Mouse (Mus musculus) liver, embryonic 15.5 days (tissue): ENCODE measurements around the gene Zbtb44. TPM values are rescaled to one million over a fixed set of nuclear protein-coding genes. Genes with fewer than 3 reads are reported as not detected.
"Not testable (repeated sequence)": the region's sequence is repeated elsewhere in the genome, so short reads cannot be mapped to it uniquely, and the experiment has no call there.

Experiments
- ATAC-seq: fragments of 200-750 bp; cut with Nextera tagmentation; 2 replicates; pipeline ENCODE4 v1.8.0; 2017; ENCODE audit warnings: moderate number of reproducible peaks, mild to moderate bottlenecking, moderate library complexity; ENCODE audit not compliant: insufficient read depth
- H3K27ac ChIP-seq: fragments of 300-500 bp; sonication (generic); replicated peaks from 2 replicates; pipeline ENCODE4 v1.5.1; 2015; ENCODE audit warnings: mild to moderate bottlenecking, inconsistent platforms
- H3K27me3 ChIP-seq: fragments of 300-500 bp; sonication (generic); 2 replicates; pipeline ENCODE4 v1.6.1; 2015; ENCODE audit warnings: mild to moderate bottlenecking, inconsistent platforms
- H3K36me3 ChIP-seq: fragments of 300-500 bp; sonication (generic); replicated peaks from 2 replicates; pipeline ENCODE4 v1.6.1; 2015; ENCODE audit warnings: moderate library complexity, mild to moderate bottlenecking, inconsistent platforms
- H3K4me1 ChIP-seq: fragments of 300-500 bp; sonication (generic); replicated peaks from 2 replicates; pipeline ENCODE4 v1.6.1; 2015; ENCODE audit warnings: inconsistent platforms
- H3K4me2 ChIP-seq: fragments of 300-500 bp; sonication (generic); 2 replicates; pipeline ENCODE4 v1.6.1; 2015; ENCODE audit warnings: moderate library complexity, mild to moderate bottlenecking, inconsistent platforms
- H3K4me3 ChIP-seq: fragments of 300-500 bp; sonication (generic); replicated peaks from 2 replicates; pipeline ENCODE4 v1.5.1; 2015; ENCODE audit warnings: mild to moderate bottlenecking, inconsistent platforms
- H3K9ac ChIP-seq: fragments of 300-500 bp; sonication (generic); 2 replicates; pipeline ENCODE4 v1.6.1; 2015; ENCODE audit warnings: moderate library complexity, mild to moderate bottlenecking, inconsistent platforms
- H3K9me3 ChIP-seq: fragments of 300-500 bp; sonication (generic); replicated peaks from 2 replicates; pipeline ENCODE4 v1.6.1; 2016; ENCODE audit warnings: inconsistent platforms
- WGBS: fragments of 180-500 bp; shearing (Covaris S2); methylation state at CpG from one replicate; pipeline ENCODE4 v1.1.7; 2015; ENCODE audit warnings: mixed read lengths; ENCODE audit not compliant: insufficient replicate concordance; 5-methylcytosine and 5-hydroxymethylcytosine counted together
- polyA plus RNA-seq: library from polyadenylated mRNA; unstranded; fragments of >200 nt; fragmentation: Nextera tagmentation; extraction: Ambion mirVana; gene quantifications from 2 replicates; pipeline ENCODE4 v1.2.1, GENCODE M21; 2015

Gene Zbtb44
- polyA plus RNA-seq, 1 experiment from 2014 or later, result 7.2 TPM

GRCm38 (mm10) chr9:31013415-31013814, 17.0 kb upstream of the Zbtb44 start:
- ATAC-seq, result no peak; the same call in 1 of the 2 replicates
- no peak overlapping the region for H3K4me3 ChIP-seq
- no peaks in the 10 kb centered on the region for H3K4me1 ChIP-seq
- no peak overlapping the region for H3K9ac ChIP-seq
- no peak overlapping the region for H3K27ac ChIP-seq
- no peaks in the 10 kb centered on the region for H3K27me3 ChIP-seq
- no peaks in the 10 kb centered on the region for H3K9me3 ChIP-seq
- no peak overlapping the region for H3K4me2 ChIP-seq
- no peaks in the 10 kb centered on the region for H3K36me3 ChIP-seq
- 47% methylated on average over 4 of the region's 4 CpGs for WGBS

GRCm38 (mm10) chr9:31017616-31018015, 12.8 kb upstream of the Zbtb44 start:
- Histone ChIP-seq H3K27me3 (no peaks in the 10 kb centered on the region), H3K4me1 (no peaks in the 10 kb centered on the region), H3K9me3 (no peaks in the 10 kb centered on the region), H3K36me3 (no peaks in the 10 kb centered on the region), H3K4me3 (no peak overlapping the region), H3K27ac (no peak overlapping the region), H3K4me2 (no peak overlapping the region), H3K9ac (no peak overlapping the region)
- WGBS, result 52% methylated on average over 4 of the region's 4 CpGs
- ATAC-seq, result no peak

- ATAC-seq, result no peak
- H3K36me3 ChIP-seq, result no peaks in the 10 kb centered on the region
- H3K4me2 ChIP-seq, result no peak overlapping the region
- WGBS, result 59% methylated on average over 3 of the region's 3 CpGs
- no peak overlapping the region for H3K4me3 ChIP-seq
- H3K9me3 ChIP-seq, result no peaks in the 10 kb centered on the region
- H3K27ac ChIP-seq, result no peak overlapping the region
- H3K4me1 ChIP-seq, result no peaks in the 10 kb centered on the region
- H3K27me3 ChIP-seq, result no peaks in the 10 kb centered on the region
- H3K9ac ChIP-seq, result no peak overlapping the region
Observed at GRCm38 (mm10) chr9:31018158-31018557, 12.3 kb upstream of the Zbtb44 start.

GRCm38 (mm10) chr9:31018705-31019104, 11.7 kb upstream of the Zbtb44 start:
- H3K27me3 ChIP-seq, result no peaks in the 10 kb centered on the region
- no peak overlapping the region for H3K27ac ChIP-seq
- H3K4me1 ChIP-seq, result no peaks in the 10 kb centered on the region
- H3K9ac ChIP-seq, result no peak overlapping the region
- H3K36me3 ChIP-seq, result no peaks in the 10 kb centered on the region
- no peak overlapping the region for H3K4me3 ChIP-seq
- ATAC-seq, result no peak
- H3K4me2 ChIP-seq, result no peak overlapping the region
- no peaks in the 10 kb centered on the region for H3K9me3 ChIP-seq

- WGBS, result 70% methylated on average over 4 of the region's 4 CpGs
- ATAC-seq, result no peak
- Histone ChIP-seq H3K4me3 (no peak overlapping the region), H3K9ac (no peak overlapping the region), H3K4me2 (no peak overlapping the region), H3K27me3 (no peaks in the 10 kb centered on the region), H3K4me1 (peaks cover 22% of the 10 kb centered on the region), H3K9me3 (no peaks in the 10 kb centered on the region), H3K36me3 (no peaks in the 10 kb centered on the region), H3K27ac (no peak overlapping the region)
Observed at GRCm38 (mm10) chr9:31028251-31028650, 2.2 kb upstream of the Zbtb44 start.

GRCm38 (mm10) chr9:31029751-31030511, 513 bp upstream of the Zbtb44 start:
- Histone ChIP-seq H3K27ac (peak overlapping the region; percentile 97), H3K9me3 (no peaks in the 10 kb centered on the region), H3K36me3 (peaks cover 2% of the 10 kb centered on the region; the same call in 1 of the 2 replicates), H3K4me3 (peak overlapping the region; percentile 81), H3K27me3 (no peaks in the 10 kb centered on the region), H3K4me1 (peaks cover 22% of the 10 kb centered on the region), H3K9ac (peak overlapping the region; percentile 88), H3K4me2 (peak overlapping the region; percentile 94)
- peak; percentile 89 for ATAC-seq
- under 1% methylated on average over 53 of the region's 57 CpGs for WGBS

- H3K4me3 ChIP-seq, result peak overlapping the region; percentile 81
- ATAC-seq, result no peak
- peaks cover 4% of the 10 kb centered on the region; the same call in 1 of the 2 replicates for H3K36me3 ChIP-seq
- H3K27me3 ChIP-seq, result no peaks in the 10 kb centered on the region
- WGBS, result 11% methylated on average over 8 of the region's 8 CpGs
- peak overlapping the region; percentile 94 for H3K4me2 ChIP-seq
- H3K9ac ChIP-seq, result peak overlapping the region; percentile 88
- H3K9me3 ChIP-seq, result no peaks in the 10 kb centered on the region
- peaks cover 22% of the 10 kb centered on the region for H3K4me1 ChIP-seq
- peak overlapping the region; percentile 97 for H3K27ac ChIP-seq
Observed at GRCm38 (mm10) chr9:31031414-31031843, 985 bp downstream of the Zbtb44 start.

GRCm38 (mm10) chr9:31032546-31032945, 2.1 kb downstream of the Zbtb44 start:
- no peak overlapping the region for H3K27ac ChIP-seq
- H3K36me3 ChIP-seq, result peaks cover 4% of the 10 kb centered on the region; the same call in 1 of the 2 replicates
- peaks cover 22% of the 10 kb centered on the region for H3K4me1 ChIP-seq
- ATAC-seq, result no peak
- H3K9me3 ChIP-seq, result no peaks in the 10 kb centered on the region
- H3K4me2 ChIP-seq, result peak overlapping the region; percentile 59
- no peaks in the 10 kb centered on the region for H3K27me3 ChIP-seq
- peak overlapping the region; percentile 47 for H3K4me3 ChIP-seq
- H3K9ac ChIP-seq, result peak overlapping the region; percentile 29; the same call in 1 of the 2 replicates

GRCm38 (mm10) chr9:31050208-31050607, 19.8 kb downstream of the Zbtb44 start:
- H3K4me3 ChIP-seq, result no peak overlapping the region
- H3K4me1 ChIP-seq, result no peaks in the 10 kb centered on the region
- no peak overlapping the region for H3K27ac ChIP-seq
- H3K27me3 ChIP-seq, result no peaks in the 10 kb centered on the region
- no peak overlapping the region for H3K9ac ChIP-seq
- WGBS, result 77% methylated on average over 5 of the region's 5 CpGs
- no peak overlapping the region for H3K4me2 ChIP-seq
- H3K36me3 ChIP-seq, result peaks cover 8% of the 10 kb centered on the region
- H3K9me3 ChIP-seq, result no peaks in the 10 kb centered on the region
- ATAC-seq, result no peak

- WGBS, result 85% methylated on average over 6 of the region's 6 CpGs
- H3K4me3 ChIP-seq, H3K36me3 ChIP-seq: not testable (repeated sequence)
Observed at GRCm38 (mm10) chr9:31051509-31051908, 21.1 kb downstream of the Zbtb44 start.

GRCm38 (mm10) chr9:31058723-31059122, 28.3 kb downstream of the Zbtb44 start:
- peaks cover 36% of the 10 kb centered on the region for H3K36me3 ChIP-seq
- no peak overlapping the region for H3K27ac ChIP-seq
- H3K27me3 ChIP-seq, result no peaks in the 10 kb centered on the region
- no peak for ATAC-seq
- 66% methylated on average over 2 of the region's 2 CpGs for WGBS
- H3K4me3 ChIP-seq, result no peak overlapping the region
- no peak overlapping the region for H3K4me2 ChIP-seq
- H3K9me3 ChIP-seq, result no peaks in the 10 kb centered on the region
- H3K9ac ChIP-seq, result no peak overlapping the region
- no peaks in the 10 kb centered on the region for H3K4me1 ChIP-seq

More at GRCm38 (mm10) chr9:31051509-31051908, 21.1 kb downstream of the Zbtb44 start:
- not testable (repeated sequence) for H3K4me2 ChIP-seq, ATAC-seq, H3K9ac ChIP-seq, H3K27ac ChIP-seq, H3K9me3 ChIP-seq, H3K4me1 ChIP-seq, H3K27me3 ChIP-seq

- no peak for ATAC-seq
- 85% methylated on average over 8 of the region's 8 CpGs for WGBS
- Histone ChIP-seq H3K9ac (no peak overlapping the region), H3K4me2 (no peak overlapping the region), H3K4me3 (no peak overlapping the region), H3K36me3 (peaks cover 27% of the 10 kb centered on the region), H3K27ac (no peak overlapping the region), H3K27me3 (no peaks in the 10 kb centered on the region), H3K4me1 (no peaks in the 10 kb centered on the region), H3K9me3 (no peaks in the 10 kb centered on the region)
Observed at GRCm38 (mm10) chr9:31070706-31071105, 40.3 kb downstream of the Zbtb44 start.
